Mouse (Mus musculus) kidney, embryonic 15.5 days (tissue): ENCODE measurements around the gene Kynu. TPM values are rescaled to one million over a fixed set of nuclear protein-coding genes. Genes with fewer than 3 reads are reported as not detected.

Experiments
- ATAC-seq: fragments of 200-750 bp; cut with Nextera tagmentation; replicated peaks from 2 replicates; pipeline ENCODE4 v1.8.0; 2017; ENCODE audit warnings: moderate TSS enrichment; ENCODE audit not compliant: low FRiP score
- H3K27ac ChIP-seq: fragments of 300-500 bp; sonication (generic); 2 replicates; pipeline ENCODE4 v1.5.1; 2015; ENCODE audit warnings: mild to moderate bottlenecking, inconsistent platforms
- H3K27me3 ChIP-seq: fragments of 300-500 bp; sonication (generic); 2 replicates; pipeline ENCODE4 v1.6.1; 2015; ENCODE audit warnings: inconsistent platforms
- H3K36me3 ChIP-seq: fragments of 300-500 bp; sonication (generic); 2 replicates; pipeline ENCODE4 v1.6.1; 2015; ENCODE audit warnings: inconsistent platforms
- H3K4me1 ChIP-seq: fragments of 300-500 bp; sonication (generic); 2 replicates; pipeline ENCODE4 v1.6.1; 2015; ENCODE audit warnings: inconsistent platforms
- H3K4me2 ChIP-seq: fragments of 300-500 bp; sonication (generic); 2 replicates; pipeline ENCODE4 v1.6.1; 2015; ENCODE audit warnings: moderate library complexity, mild to moderate bottlenecking, inconsistent platforms
- H3K4me3 ChIP-seq: fragments of 300-500 bp; sonication (generic); replicated peaks from 2 replicates; pipeline ENCODE4 v1.5.1; 2015; ENCODE audit warnings: mild to moderate bottlenecking, inconsistent platforms
- H3K9ac ChIP-seq: fragments of 300-500 bp; sonication (generic); 2 replicates; pipeline ENCODE4 v1.6.1; 2015; ENCODE audit warnings: mild to moderate bottlenecking, inconsistent platforms
- H3K9me3 ChIP-seq: fragments of 300-500 bp; sonication (generic); replicated peaks from 2 replicates; pipeline ENCODE4 v1.6.1; 2016; ENCODE audit warnings: inconsistent platforms
- WGBS: fragments of 180-500 bp; shearing (Covaris S2); methylation state at CpG from one replicate; pipeline ENCODE4 v1.1.7; 2015; ENCODE audit warnings: mixed read lengths; 5-methylcytosine and 5-hydroxymethylcytosine counted together
- polyA plus RNA-seq: library from polyadenylated mRNA; unstranded; fragments of >200 nt; fragmentation: Nextera tagmentation; extraction: Ambion mirVana; gene quantifications from 2 replicates; pipeline ENCODE4 v1.2.1, GENCODE M21; 2015

Kynu gene
- polyA plus RNA-seq, 1 experiment from 2014 or later, result 5.9 TPM

- WGBS, result under 1% methylated on average over 6 of the region's 6 CpGs
Measured at GRCm38 (mm10) chr2:43673619-43674018, 118.5 kb downstream of the Kynu start.

GRCm38 (mm10) chr2:43674098-43674497 lies 119.0 kb downstream of the Kynu start:
- H3K9me3 ChIP-seq, result no peaks in the 10 kb centered on the region
- H3K36me3 ChIP-seq, result no peaks in the 10 kb centered on the region

More at GRCm38 (mm10) chr2:43673619-43674018, 118.5 kb downstream of the Kynu start:
- ATAC-seq, result peak; percentile 79; the same call in 1 of the 2 replicates
- Histone ChIP-seq H3K9me3 (no peaks in the 10 kb centered on the region), H3K9ac (no peak overlapping the region), H3K4me3 (no peak overlapping the region), H3K36me3 (no peaks in the 10 kb centered on the region), H3K4me1 (no peaks in the 10 kb centered on the region), H3K27me3 (no peaks in the 10 kb centered on the region), H3K27ac (no peak overlapping the region), H3K4me2 (no peak overlapping the region)

DNA sequence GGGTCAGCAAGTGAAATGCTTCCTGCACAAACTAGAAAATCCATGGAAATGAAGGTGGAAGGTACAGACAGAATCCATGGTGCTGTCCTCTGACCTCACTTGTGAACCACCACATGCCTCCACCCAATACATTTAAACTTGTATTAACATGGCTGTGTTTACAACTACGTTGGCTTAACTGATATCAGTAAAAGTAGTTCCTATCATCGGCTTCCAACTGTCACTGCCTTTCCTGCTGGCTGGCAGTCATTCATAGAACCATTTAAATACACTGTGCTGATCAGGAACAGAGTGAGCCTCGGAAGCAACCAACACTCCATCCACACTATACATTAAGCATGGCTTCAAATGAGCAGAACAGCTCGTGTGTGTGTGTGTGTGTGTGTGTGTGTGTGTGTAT lies 120.1 kb downstream of the Kynu start:
- H3K36me3 ChIP-seq, result no peaks in the 10 kb centered on the region
- no peaks in the 10 kb centered on the region for H3K4me1 ChIP-seq
- H3K27me3 ChIP-seq, result no peaks in the 10 kb centered on the region
- H3K9me3 ChIP-seq, result no peaks in the 10 kb centered on the region
- H3K4me2 ChIP-seq, result no peak overlapping the region
- 80% methylated on average over 4 of the region's 4 CpGs for WGBS
- no peak overlapping the region for H3K9ac ChIP-seq
- H3K27ac ChIP-seq, result no peak overlapping the region
- ATAC-seq, result no peak
- no peak overlapping the region for H3K4me3 ChIP-seq

More at GRCm38 (mm10) chr2:43674098-43674497, 119.0 kb downstream of the Kynu start:
- Histone ChIP-seq H3K27ac (no peak overlapping the region), H3K4me3 (no peak overlapping the region), H3K4me1 (no peaks in the 10 kb centered on the region), H3K27me3 (no peaks in the 10 kb centered on the region), H3K9ac (no peak overlapping the region), H3K4me2 (no peak overlapping the region)
- ATAC-seq, result no peak
- WGBS, result 52% methylated on average over 3 of the region's 3 CpGs

DNA sequence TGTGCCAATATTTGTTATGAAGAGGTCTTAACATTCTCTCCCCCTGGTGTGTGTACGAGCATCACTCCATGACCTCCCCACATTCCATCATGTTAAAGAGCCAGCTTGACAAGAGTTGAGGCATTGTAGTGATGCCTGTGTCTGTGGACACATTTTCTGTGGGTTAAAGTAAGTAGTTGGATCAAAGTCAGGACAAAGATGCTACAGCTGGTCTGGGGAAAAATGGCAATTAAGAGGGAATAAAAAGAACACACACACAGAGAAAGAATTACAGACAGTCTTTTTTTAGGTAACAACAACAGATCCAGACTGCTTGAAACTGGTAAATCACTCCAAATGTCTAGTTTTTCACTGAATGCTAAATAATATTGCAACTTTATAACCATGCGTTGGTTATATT lies 135.3 kb downstream of the Kynu start:
- no peak overlapping the region for H3K9ac ChIP-seq
- WGBS, result 70% methylated on average over 2 of the region's 2 CpGs
- H3K4me1 ChIP-seq, result no peaks in the 10 kb centered on the region
- H3K27ac ChIP-seq, result no peak overlapping the region
- no peak overlapping the region for H3K4me2 ChIP-seq
- no peaks in the 10 kb centered on the region for H3K9me3 ChIP-seq
- no peaks in the 10 kb centered on the region for H3K27me3 ChIP-seq
- H3K4me3 ChIP-seq, result no peak overlapping the region
- no peak for ATAC-seq
- no peaks in the 10 kb centered on the region for H3K36me3 ChIP-seq

DNA sequence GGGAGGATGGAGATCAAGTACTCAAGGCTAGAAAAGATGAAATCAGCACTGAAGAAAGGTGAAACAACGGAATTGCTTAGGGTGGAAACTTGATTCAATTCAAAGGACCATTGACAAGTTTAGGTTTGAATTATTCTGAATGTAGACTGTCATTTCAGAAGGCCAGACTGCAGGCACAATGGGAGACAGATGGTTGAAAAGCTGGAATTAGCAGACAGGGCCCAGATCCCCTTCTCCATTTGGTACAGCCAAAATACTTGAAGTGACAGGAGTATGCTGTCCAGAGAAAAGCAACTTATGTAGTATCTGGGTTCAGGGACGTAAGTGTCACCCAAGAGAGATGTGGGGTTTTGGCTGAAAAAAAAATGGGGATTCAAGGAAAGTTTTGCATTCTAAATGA lies 136.2 kb downstream of the Kynu start:
- 77% methylated on average over 2 of the region's 2 CpGs for WGBS
- no peak overlapping the region for H3K4me2 ChIP-seq
- no peak overlapping the region for H3K27ac ChIP-seq
- H3K4me3 ChIP-seq, result no peak overlapping the region
- H3K4me1 ChIP-seq, result no peaks in the 10 kb centered on the region
- no peaks in the 10 kb centered on the region for H3K36me3 ChIP-seq
- H3K27me3 ChIP-seq, result no peaks in the 10 kb centered on the region
- H3K9ac ChIP-seq, result no peak overlapping the region
- no peak for ATAC-seq
- no peaks in the 10 kb centered on the region for H3K9me3 ChIP-seq

GRCm38 (mm10) chr2:43695635-43696034 lies 140.5 kb downstream of the Kynu start:
- no peaks in the 10 kb centered on the region for H3K4me1 ChIP-seq
- H3K4me3 ChIP-seq, result no peak overlapping the region
- WGBS, result 83% methylated on average over 3 of the region's 3 CpGs
- ATAC-seq, result no peak
- H3K36me3 ChIP-seq, result no peaks in the 10 kb centered on the region
- H3K9ac ChIP-seq, result no peak overlapping the region
- H3K27ac ChIP-seq, result no peak overlapping the region
- no peak overlapping the region for H3K4me2 ChIP-seq
- H3K9me3 ChIP-seq, result no peaks in the 10 kb centered on the region
- no peaks in the 10 kb centered on the region for H3K27me3 ChIP-seq

DNA sequence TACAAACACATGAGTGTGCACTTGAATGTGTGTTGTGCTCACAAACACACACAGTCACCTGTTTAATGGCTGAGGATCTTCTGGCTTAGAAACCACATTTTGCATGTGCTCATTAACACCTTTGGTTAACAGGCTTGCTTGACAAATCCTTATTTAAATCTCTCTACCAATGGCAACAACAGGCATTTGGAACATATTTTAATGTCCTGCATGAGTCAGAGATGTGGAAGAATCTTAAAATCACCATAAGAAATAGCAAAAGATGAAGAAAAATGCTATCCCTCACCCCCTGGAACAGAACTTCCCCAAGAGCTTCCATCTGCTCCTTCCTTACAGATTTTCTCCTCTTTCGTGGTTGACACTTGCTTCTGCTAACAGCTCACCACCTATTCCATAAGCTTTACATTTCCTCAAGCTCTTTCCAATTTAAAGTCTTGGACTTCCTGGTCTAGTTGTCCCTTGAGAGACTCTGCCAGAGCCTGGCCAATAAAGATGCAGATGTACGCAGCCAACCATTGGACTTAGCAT lies 157.5 kb downstream of the Kynu start:
- WGBS, result 86% methylated on average over 2 of the region's 2 CpGs
- no peak overlapping the region for H3K9ac ChIP-seq
- no peaks in the 10 kb centered on the region for H3K4me1 ChIP-seq
- H3K4me3 ChIP-seq, result no peak overlapping the region
- no peaks in the 10 kb centered on the region for H3K36me3 ChIP-seq
- H3K9me3 ChIP-seq, result no peaks in the 10 kb centered on the region
- H3K27me3 ChIP-seq, result no peaks in the 10 kb centered on the region
- ATAC-seq, result no peak
- no peak overlapping the region for H3K4me2 ChIP-seq
- no peak overlapping the region for H3K27ac ChIP-seq

- peaks cover 4% of the 10 kb centered on the region; the same call in 1 of the 2 replicates for H3K4me1 ChIP-seq
- no peak overlapping the region for H3K27ac ChIP-seq
- H3K9me3 ChIP-seq, result no peaks in the 10 kb centered on the region
- peak overlapping the region; percentile 19; the same call in 1 of the 2 replicates for H3K9ac ChIP-seq
- peak; percentile 92 for ATAC-seq
- H3K4me2 ChIP-seq, result peak overlapping the region; percentile 52
- H3K4me3 ChIP-seq, result no peak overlapping the region
- no peaks in the 10 kb centered on the region for H3K27me3 ChIP-seq
- WGBS, result 18% methylated on average over 14 of the region's 14 CpGs
- H3K36me3 ChIP-seq, result no peaks in the 10 kb centered on the region
Measured at GRCm38 (mm10) chr2:43722446-43723103, 167.4 kb downstream of the Kynu start.

DNA sequence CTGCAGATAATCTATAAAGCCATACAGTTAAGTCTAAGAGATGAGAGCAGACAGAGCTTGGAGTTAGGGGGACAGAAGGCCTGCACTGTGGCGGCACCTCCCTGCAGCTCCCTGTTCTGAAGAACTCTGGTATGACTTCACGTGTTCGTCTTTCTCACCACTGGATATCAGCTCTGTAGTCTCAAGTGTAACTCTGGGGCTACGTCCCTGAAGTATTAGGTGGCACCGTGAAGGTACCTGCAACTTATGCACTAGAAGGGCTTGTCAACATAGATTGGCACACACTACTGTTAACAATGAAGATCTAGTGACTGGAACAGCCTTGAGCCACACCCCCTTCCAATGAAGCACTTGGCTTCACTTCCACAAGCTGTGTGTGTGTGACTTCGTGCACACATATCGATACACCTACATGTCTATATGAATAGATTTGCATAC lies 168.0 kb downstream of the Kynu start:
- peak; percentile 65; the same call in 1 of the 2 replicates for ATAC-seq
- Histone ChIP-seq H3K27me3 (no peaks in the 10 kb centered on the region), H3K36me3 (no peaks in the 10 kb centered on the region), H3K9ac (peak overlapping the region; percentile 19; the same call in 1 of the 2 replicates), H3K4me2 (peak overlapping the region; percentile 52), H3K9me3 (no peaks in the 10 kb centered on the region), H3K4me1 (peaks cover 4% of the 10 kb centered on the region; the same call in 1 of the 2 replicates), H3K4me3 (no peak overlapping the region), H3K27ac (no peak overlapping the region)
- WGBS, result 60% methylated on average over 7 of the region's 7 CpGs

- Histone ChIP-seq H3K4me3 (no peak overlapping the region), H3K9me3 (no peaks in the 10 kb centered on the region), H3K4me2 (no peak overlapping the region), H3K36me3 (no peaks in the 10 kb centered on the region), H3K27me3 (no peaks in the 10 kb centered on the region), H3K9ac (no peak overlapping the region), H3K27ac (no peak overlapping the region), H3K4me1 (peaks cover 4% of the 10 kb centered on the region; the same call in 1 of the 2 replicates)
- no peak for ATAC-seq
- 62% methylated on average over 5 of the region's 5 CpGs for WGBS
Measured at GRCm38 (mm10) chr2:43727181-43727580, 172.1 kb downstream of the Kynu start.

DNA sequence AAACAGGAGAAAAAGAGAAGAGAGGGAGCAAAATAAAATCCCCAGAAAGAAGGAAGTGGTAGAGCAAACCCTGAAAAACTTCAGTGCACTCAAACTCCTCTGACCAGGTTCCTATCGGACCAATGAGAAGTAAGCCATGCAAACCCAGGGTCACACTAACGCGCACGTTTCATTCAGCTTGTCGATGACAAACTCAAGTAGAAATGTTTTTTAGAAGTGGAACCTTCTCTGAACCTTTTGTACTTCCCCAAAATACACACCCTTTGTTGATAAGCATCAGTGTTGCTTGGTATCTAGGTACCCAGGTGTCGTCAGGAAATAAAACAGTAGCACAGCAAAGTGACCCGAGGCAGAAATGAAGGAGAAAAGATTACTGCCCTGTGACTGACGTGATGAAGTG lies 172.6 kb downstream of the Kynu start:
- no peaks in the 10 kb centered on the region for H3K9me3 ChIP-seq
- no peak overlapping the region for H3K9ac ChIP-seq
- H3K4me3 ChIP-seq, result no peak overlapping the region
- WGBS, result 81% methylated on average over 8 of the region's 8 CpGs
- ATAC-seq, result no peak
- peaks cover 4% of the 10 kb centered on the region; the same call in 1 of the 2 replicates for H3K4me1 ChIP-seq
- H3K27me3 ChIP-seq, result no peaks in the 10 kb centered on the region
- H3K4me2 ChIP-seq, result no peak overlapping the region
- no peaks in the 10 kb centered on the region for H3K36me3 ChIP-seq
- H3K27ac ChIP-seq, result no peak overlapping the region

GRCm38 (mm10) chr2:43728831-43729230 lies 173.7 kb downstream of the Kynu start:
- Histone ChIP-seq H3K4me2 (no peak overlapping the region), H3K4me1 (no peaks in the 10 kb centered on the region), H3K27ac (no peak overlapping the region), H3K27me3 (no peaks in the 10 kb centered on the region), H3K36me3 (no peaks in the 10 kb centered on the region), H3K4me3 (no peak overlapping the region), H3K9ac (no peak overlapping the region), H3K9me3 (no peaks in the 10 kb centered on the region)
- no peak for ATAC-seq
- WGBS, result 87% methylated on average over 3 of the region's 3 CpGs
